Mouse (Mus musculus): ENCODE results near the gene Vps33a. TPM values are rescaled to one million over a fixed set of nuclear protein-coding genes. Genes with fewer than 3 reads are reported as not detected.

Vps33a gene
- polyA plus RNA-seq, 1 experiment from 2014 or later, result 29.9 TPM

DNA sequence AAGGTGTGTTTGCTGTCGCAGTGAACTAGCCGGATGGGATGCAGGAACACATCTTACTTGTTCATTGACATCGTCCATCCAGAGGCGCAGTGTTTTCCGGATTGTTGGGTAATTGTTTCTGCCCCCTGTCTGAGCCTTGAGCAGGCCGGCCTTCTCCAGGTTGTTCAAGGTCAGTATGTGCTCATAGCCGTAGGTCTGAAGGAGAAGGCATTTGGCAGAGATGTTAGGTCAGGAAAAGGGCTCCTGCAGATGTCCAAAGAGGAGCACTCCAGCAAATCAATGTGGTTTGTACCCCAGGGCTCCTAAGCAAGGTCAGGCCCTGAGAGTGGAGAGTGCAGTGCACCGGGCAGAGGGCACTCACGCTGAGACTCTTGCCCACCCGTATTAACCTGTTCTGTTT, 39.0 kb downstream of the Vps33a start:
- whole genome bisulfite sequencing, result 93% methylated on average over 10 of the region's 10 CpGs
- ATAC-seq (replicated peaks; ENCODE audit: low FRiP score, low TSS enrichment, low read depth), result no peak
- peaks cover 77% of the 10 kb centered on the region for H3K36me3 ChIP-seq (ENCODE audit: control insufficient read depth, insufficient read depth, low read length)

DNA sequence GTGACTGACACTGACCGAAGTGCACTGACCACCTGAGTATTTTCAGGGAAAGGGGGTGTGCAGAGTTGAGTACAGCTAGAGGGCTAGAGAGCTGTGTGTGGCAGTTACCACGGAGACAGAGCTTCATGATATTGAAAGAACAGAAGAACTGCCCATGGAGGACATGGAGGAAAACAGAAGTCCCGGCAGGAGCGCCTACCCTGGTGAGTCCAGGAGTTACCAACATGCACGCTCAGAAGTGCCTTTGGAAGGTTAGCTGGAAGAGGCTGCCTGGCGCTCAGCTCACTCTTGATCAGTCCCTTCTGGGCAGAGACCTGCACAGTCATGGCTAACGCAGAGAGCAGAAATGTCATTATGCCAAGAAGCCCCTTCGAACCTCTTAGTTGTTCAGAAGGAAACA, 42.8 kb downstream of the Vps33a start:
- no peak for ATAC-seq (replicated peaks; ENCODE audit: low FRiP score, low TSS enrichment, low read depth)

More for the DNA sequence above, 39.0 kb downstream of the Vps33a start:
- H3K9ac ChIP-seq (ENCODE audit: low read length), result no peak overlapping the region
- no peaks in the 10 kb centered on the region for H3K9me3 ChIP-seq (ENCODE audit: control insufficient read depth, low read length)
- H3K4me2 ChIP-seq (ENCODE audit: low read length), result no peak overlapping the region
- no peaks in the 10 kb centered on the region for H3K4me1 ChIP-seq (replicated peaks; ENCODE audit: control insufficient read depth, insufficient read depth, low read length)
- H3K27me3 ChIP-seq (replicated peaks; ENCODE audit: control insufficient read depth, insufficient read depth, low read length), result no peaks in the 10 kb centered on the region
- H3K4me3 ChIP-seq (ENCODE audit: low read depth, low read length), result no peak overlapping the region
- no peak for DNase-seq (ENCODE audit: low spot score)
- no peak overlapping the region for H3K27ac ChIP-seq (ENCODE audit: low read depth)

DNA sequence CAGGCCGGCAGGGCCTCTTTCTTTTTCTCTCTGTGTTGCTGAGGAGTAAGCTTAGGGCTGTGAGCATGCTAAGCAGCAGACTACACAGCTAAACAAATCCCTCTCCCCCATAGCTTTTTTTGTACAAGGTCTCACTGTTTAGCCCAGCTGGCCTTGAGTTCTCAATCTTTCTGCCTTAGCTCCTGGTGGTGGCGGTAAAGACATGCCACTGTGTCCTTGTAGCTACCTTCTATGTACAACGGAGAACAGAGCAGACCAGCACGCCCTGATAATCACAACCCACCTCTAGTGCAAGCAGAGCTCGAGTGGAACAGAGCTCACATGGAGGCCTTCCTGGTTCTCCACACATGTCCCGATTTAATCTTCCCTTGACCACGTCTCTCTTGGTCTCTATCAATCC, 44.2 kb downstream of the Vps33a start:
- no peak overlapping the region for H3K9ac ChIP-seq (ENCODE audit: low read length)
- no peaks in the 10 kb centered on the region for H3K9me3 ChIP-seq (ENCODE audit: control insufficient read depth, low read length)
- ATAC-seq (replicated peaks; ENCODE audit: low FRiP score, low TSS enrichment, low read depth) (no peak), DNase-seq (ENCODE audit: low spot score) (no peak)
- H3K27me3 ChIP-seq (replicated peaks; ENCODE audit: control insufficient read depth, insufficient read depth, low read length), result no peaks in the 10 kb centered on the region
- 0 out of 2 replicates have a peak, but pooled peaks cover 2% of the 10 kb centered on the region for H3K4me1 ChIP-seq (replicated peaks; ENCODE audit: control insufficient read depth, insufficient read depth, low read length)
- no peak overlapping the region for H3K27ac ChIP-seq (ENCODE audit: low read depth)
- peaks cover 56% of the 10 kb centered on the region for H3K36me3 ChIP-seq (ENCODE audit: control insufficient read depth, insufficient read depth, low read length)
- no peak overlapping the region for H3K4me3 ChIP-seq (ENCODE audit: low read depth, low read length)
- WGBS, result 73% methylated on average over 7 of the region's 7 CpGs
- no peak overlapping the region for H3K4me2 ChIP-seq (ENCODE audit: low read length)

More for the DNA sequence above, 42.8 kb downstream of the Vps33a start:
- Histone ChIP-seq H3K4me2 (ENCODE audit: low read length) (no peak overlapping the region), H3K4me3 (ENCODE audit: low read depth, low read length) (no peak overlapping the region), H3K9me3 (ENCODE audit: control insufficient read depth, low read length) (no peaks in the 10 kb centered on the region), H3K9ac (ENCODE audit: low read length) (no peak overlapping the region), H3K36me3 (ENCODE audit: control insufficient read depth, insufficient read depth, low read length) (peaks cover 69% of the 10 kb centered on the region), H3K27me3 (replicated peaks; ENCODE audit: control insufficient read depth, insufficient read depth, low read length) (no peaks in the 10 kb centered on the region), H3K4me1 (replicated peaks; ENCODE audit: control insufficient read depth, insufficient read depth, low read length) (no peaks in the 10 kb centered on the region), H3K27ac (ENCODE audit: low read depth) (no peak overlapping the region)
- WGBS, result 87% methylated on average over 8 of the region's 8 CpGs
- DNase-seq (ENCODE audit: low spot score), result no peak

DNA sequence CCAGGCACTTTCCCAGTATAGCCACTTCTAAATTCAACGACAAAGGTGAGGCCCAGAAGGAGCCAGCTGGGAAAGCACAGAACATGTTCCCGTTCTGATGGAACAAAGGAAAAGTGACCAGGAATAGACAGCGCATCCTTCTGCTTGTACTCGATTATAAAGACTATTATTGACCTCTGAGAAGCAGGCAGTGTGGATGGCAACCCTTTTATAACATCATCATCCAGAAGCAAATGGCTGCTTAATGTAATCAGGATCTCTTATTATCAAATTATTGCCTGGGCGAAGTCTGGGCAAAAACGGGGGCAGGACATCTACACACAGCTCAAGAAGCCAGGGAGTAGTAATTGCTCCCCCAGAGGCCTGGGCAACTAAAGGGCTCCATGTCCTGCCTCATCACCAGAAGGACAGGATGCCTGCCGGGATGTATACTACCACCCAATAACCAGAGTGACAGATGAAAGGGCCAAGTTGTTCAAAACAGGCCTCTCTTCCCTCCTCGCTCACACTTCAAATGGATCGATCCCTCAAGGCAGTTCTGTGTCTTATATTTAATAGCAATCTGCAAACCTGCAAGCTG, 46.8 kb downstream of the Vps33a start:
- H3K4me2 ChIP-seq (ENCODE audit: low read length), result no peak overlapping the region
- 0 out of 2 replicates have a peak overlapping the region, but pooled peaks have one; percentile 6 for H3K27ac ChIP-seq (ENCODE audit: low read depth)
- DNase-seq (ENCODE audit: low spot score) (no peak), ATAC-seq (replicated peaks; ENCODE audit: low FRiP score, low TSS enrichment, low read depth) (no peak)
- H3K4me1 ChIP-seq (replicated peaks; ENCODE audit: control insufficient read depth, insufficient read depth, low read length), result peaks cover 9% of the 10 kb centered on the region
- H3K4me3 ChIP-seq (ENCODE audit: low read depth, low read length), result no peak overlapping the region
- H3K9ac ChIP-seq (ENCODE audit: low read length), result no peak overlapping the region
- peaks cover 31% of the 10 kb centered on the region for H3K36me3 ChIP-seq (ENCODE audit: control insufficient read depth, insufficient read depth, low read length)
- 88% methylated on average over 9 of the region's 9 CpGs for WGBS
- H3K9me3 ChIP-seq (ENCODE audit: control insufficient read depth, low read length), result no peaks in the 10 kb centered on the region
- H3K27me3 ChIP-seq (replicated peaks; ENCODE audit: control insufficient read depth, insufficient read depth, low read length), result no peaks in the 10 kb centered on the region

DNA sequence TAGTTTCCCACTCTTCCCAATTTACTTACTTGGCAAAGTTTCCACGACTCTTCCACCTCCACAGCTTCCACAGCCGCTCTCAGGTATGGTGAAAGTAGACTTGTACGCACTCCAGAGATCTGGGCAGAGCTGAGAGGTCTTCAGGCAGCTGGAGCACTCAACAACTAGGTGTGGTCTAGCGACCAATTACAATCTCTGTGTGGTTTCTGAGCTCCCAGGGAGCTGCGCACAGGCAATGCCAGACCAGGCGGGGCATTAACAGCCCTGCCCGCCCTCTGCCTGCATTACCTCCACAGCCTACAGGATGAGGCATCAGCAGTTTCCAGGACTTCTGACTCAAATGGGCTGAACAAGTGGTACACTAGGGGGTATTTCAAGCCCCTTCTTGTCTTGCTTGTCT, 47.6 kb downstream of the Vps33a start, which contains the start of gene Gm49027:
TSS of gene Gm49027 (minus strand) at position 208 of the 400 bp plus-strand sequence.
- ATAC-seq (replicated peaks; ENCODE audit: low FRiP score, low TSS enrichment, low read depth), result no peak
- Histone ChIP-seq H3K4me1 (replicated peaks; ENCODE audit: control insufficient read depth, insufficient read depth, low read length) (peaks cover 9% of the 10 kb centered on the region), H3K27ac (ENCODE audit: low read depth) (peak within 1 kb of the TSS; percentile 6; the same call in 1 of the 2 replicates), H3K9ac (ENCODE audit: low read length) (no peak within 1 kb of the TSS), H3K36me3 (ENCODE audit: control insufficient read depth, insufficient read depth, low read length) (peaks cover 26% of the 10 kb centered on the region), H3K4me3 (ENCODE audit: low read depth, low read length) (peak within 1 kb of the TSS; percentile 60), H3K27me3 (replicated peaks; ENCODE audit: control insufficient read depth, insufficient read depth, low read length) (no peaks in the 10 kb centered on the region), H3K9me3 (ENCODE audit: control insufficient read depth, low read length) (no peaks in the 10 kb centered on the region), H3K4me2 (ENCODE audit: low read length) (peak within 1 kb of the TSS; percentile 40)
- DNase-seq (ENCODE audit: low spot score), result no peak
- 83% methylated on average over 7 of the region's 7 CpGs for WGBS

DNA sequence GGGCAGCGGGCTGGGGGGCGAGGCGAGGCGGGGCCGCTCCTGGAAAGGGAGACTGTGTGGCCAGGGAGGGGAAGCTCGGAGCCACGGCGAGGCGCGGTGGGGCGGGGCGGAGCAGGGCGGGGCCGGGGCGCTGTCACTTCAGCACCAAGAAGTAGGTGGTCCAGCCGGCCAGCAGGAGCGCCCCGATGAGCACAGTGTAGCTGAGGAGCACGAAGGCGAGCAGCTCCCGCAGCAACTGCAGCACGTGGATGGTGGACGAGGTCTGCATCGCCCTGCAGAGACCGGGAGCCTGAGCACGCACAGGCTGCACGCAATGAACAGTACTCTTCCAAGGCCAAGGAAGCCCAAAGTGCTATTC, 48.5 kb downstream of the Vps33a start:
- Histone ChIP-seq H3K4me1 (replicated peaks; ENCODE audit: control insufficient read depth, insufficient read depth, low read length) (peaks cover 12% of the 10 kb centered on the region), H3K4me3 (ENCODE audit: low read depth, low read length) (peak overlapping the region; percentile 60), H3K27me3 (replicated peaks; ENCODE audit: control insufficient read depth, insufficient read depth, low read length) (no peaks in the 10 kb centered on the region), H3K9ac (ENCODE audit: low read length) (peak overlapping the region; percentile 63; the same call in 1 of the 2 replicates), H3K36me3 (ENCODE audit: control insufficient read depth, insufficient read depth, low read length) (peaks cover 17% of the 10 kb centered on the region), H3K27ac (ENCODE audit: low read depth) (no peak overlapping the region), H3K9me3 (ENCODE audit: control insufficient read depth, low read length) (no peaks in the 10 kb centered on the region), H3K4me2 (ENCODE audit: low read length) (peak overlapping the region; percentile 40)
- 1% methylated on average over 26 of the region's 27 CpGs for WGBS
- peak; percentile 95 for ATAC-seq (replicated peaks; ENCODE audit: low FRiP score, low TSS enrichment, low read depth)
- no peak for DNase-seq (ENCODE audit: low spot score)

DNA sequence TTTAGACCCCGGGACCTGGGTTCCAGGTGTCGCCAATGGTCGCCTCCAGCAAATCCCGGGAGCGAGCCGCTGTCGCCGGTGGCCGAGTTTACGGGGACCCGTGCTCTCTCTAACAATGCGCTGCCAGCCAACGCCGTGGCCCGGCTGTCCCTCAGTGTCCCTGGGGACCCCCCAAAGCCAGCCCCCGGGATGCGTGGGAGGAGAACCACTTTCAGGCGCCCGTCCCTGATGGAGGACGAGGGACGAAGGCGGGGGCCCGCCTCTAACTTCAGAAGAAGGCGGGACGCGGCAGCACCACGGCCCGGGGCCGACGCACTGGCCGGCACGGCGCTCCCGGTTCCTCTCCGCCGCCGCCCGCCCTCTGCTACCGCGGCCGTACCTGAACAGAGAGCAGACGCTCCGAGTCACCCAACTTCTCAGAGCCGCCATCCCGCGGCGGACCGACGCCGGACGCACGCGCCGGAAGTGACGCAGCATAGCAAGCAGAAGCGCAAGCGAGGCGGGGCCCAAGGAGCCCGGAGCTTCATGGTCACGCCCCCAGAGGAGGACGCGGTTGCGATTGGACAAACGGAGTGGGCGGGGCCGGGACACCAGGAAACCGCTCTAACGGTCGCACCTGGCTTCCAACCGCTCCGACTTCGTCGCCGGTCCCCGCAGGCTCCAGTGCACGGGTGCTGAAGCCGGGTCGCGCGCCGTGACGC, 49.0 kb downstream of the Vps33a start, which contains the start of gene Diablo:
TSS of gene Diablo (minus strand) at position 485 of the 701 bp plus-strand sequence.
- Histone ChIP-seq H3K4me2 (ENCODE audit: low read length) (peak within 1 kb of the TSS; percentile 80), H3K9ac (ENCODE audit: low read length) (peak within 1 kb of the TSS; percentile 63), H3K9me3 (ENCODE audit: control insufficient read depth, low read length) (no peaks in the 10 kb centered on the region), H3K27ac (ENCODE audit: low read depth) (peak within 1 kb of the TSS; percentile 6; the same call in 1 of the 2 replicates), H3K4me1 (replicated peaks; ENCODE audit: control insufficient read depth, insufficient read depth, low read length) (peaks cover 12% of the 10 kb centered on the region), H3K4me3 (ENCODE audit: low read depth, low read length) (peak within 1 kb of the TSS; percentile 60), H3K27me3 (replicated peaks; ENCODE audit: control insufficient read depth, insufficient read depth, low read length) (no peaks in the 10 kb centered on the region), H3K36me3 (ENCODE audit: control insufficient read depth, insufficient read depth, low read length) (peaks cover 15% of the 10 kb centered on the region)
- 0% methylated on average over 81 of the region's 82 CpGs for WGBS
- peak; percentile 98 for DNase-seq (ENCODE audit: low spot score)
- ATAC-seq (replicated peaks; ENCODE audit: low FRiP score, low TSS enrichment, low read depth), result peak; percentile 96

DNA sequence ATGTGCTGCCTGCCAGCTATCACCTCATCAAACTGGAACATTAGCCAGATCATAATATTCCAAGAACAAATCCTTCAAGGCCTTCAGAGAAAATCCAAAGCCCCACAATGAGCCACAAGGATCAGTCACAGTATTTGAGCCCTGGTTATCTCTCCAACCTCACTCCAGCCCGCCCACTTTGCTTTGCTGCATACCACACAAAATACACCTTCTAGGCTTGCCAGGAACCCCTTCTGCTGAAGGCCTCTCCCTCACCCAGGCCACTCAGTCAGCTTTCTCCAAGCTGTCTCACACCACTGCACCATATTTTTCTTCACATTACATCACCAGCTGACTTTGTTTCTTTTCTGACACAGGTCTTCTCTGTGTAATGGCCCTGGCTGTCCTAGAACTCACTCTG, 50.7 kb downstream of the Vps33a start:
- Histone ChIP-seq H3K4me2 (ENCODE audit: low read length) (no peak overlapping the region), H3K27ac (ENCODE audit: low read depth) (no peak overlapping the region), H3K4me3 (ENCODE audit: low read depth, low read length) (no peak overlapping the region), H3K4me1 (replicated peaks; ENCODE audit: control insufficient read depth, insufficient read depth, low read length) (peaks cover 12% of the 10 kb centered on the region), H3K36me3 (ENCODE audit: control insufficient read depth, insufficient read depth, low read length) (peaks cover 18% of the 10 kb centered on the region), H3K27me3 (replicated peaks; ENCODE audit: control insufficient read depth, insufficient read depth, low read length) (no peaks in the 10 kb centered on the region), H3K9ac (ENCODE audit: low read length) (no peak overlapping the region), H3K9me3 (ENCODE audit: control insufficient read depth, low read length) (no peaks in the 10 kb centered on the region)
- DNase-seq (ENCODE audit: low spot score), result no peak
- WGBS, result 81% methylated on average over 1 of the region's 1 CpGs
- ATAC-seq (replicated peaks; ENCODE audit: low FRiP score, low TSS enrichment, low read depth), result no peak
